Mouse (Mus musculus): ENCODE measurements around the gene Gm37419. TPM values are rescaled to one million over a fixed set of nuclear protein-coding genes. Genes with fewer than 3 reads are reported as not detected.

Gene Gm37419
- polyA plus RNA-seq, 1 experiment from 2014 or later: not detected

DNA sequence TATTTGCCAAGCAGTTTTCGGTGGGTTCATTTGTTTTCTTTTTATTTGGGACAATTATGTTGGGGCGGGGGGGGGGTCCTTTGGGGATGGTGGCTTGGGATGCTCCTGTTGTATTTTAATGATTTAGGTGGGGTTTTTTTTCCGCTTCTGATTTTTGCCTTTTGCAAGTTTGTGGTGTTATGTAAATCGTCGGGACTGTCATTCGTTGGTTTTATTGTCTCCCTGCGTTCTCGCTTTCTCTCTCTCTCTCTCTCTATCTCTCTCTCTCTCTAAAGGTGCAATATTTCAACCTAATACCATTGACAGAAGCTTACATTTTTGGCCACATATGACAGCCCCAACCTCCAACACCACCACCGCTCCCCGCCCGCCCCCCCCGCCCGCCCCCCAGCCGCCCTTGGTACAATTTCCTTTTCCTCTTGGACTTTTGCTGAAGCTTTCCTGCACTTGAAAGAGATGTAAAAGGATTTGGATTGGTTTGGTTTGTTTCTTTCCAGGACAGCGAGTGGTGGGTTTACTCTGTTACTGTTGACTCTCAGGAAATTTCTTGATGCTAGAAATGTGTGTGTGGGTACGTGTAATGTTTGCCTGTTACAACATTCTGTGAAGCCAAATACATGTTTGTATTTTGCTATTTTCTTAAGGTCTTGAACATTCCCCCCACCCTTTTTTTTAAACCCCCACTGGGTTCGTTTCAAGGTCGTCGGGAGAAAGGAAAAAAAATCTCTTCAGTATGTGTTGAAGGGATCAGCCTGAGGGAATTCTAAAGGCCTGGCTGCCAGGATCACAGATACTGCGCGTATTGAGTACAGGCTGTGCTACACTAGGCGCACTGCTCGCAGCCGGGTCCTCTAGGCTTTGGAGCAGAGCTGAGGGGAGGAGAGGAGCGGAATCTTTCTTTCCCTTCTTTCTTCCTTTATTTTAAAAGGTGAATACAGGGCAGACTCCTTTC, 1.2 kb downstream of the Gm37419 start:
- WGBS: under 1% methylated on average over 25 of the region's 25 CpGs
- Histone ChIP-seq H3K9ac (ENCODE audit: low read length) (peak overlapping the region; percentile 78), H3K27me3 (ENCODE audit: control insufficient read depth, insufficient read depth, low read length) (peaks cover 20% of the 10 kb centered on the region), H3K9me3 (ENCODE audit: control insufficient read depth, low read length) (no peaks in the 10 kb centered on the region), H3K4me1 (ENCODE audit: control insufficient read depth, insufficient read depth, low read length) (peaks cover 17% of the 10 kb centered on the region), H3K4me3 (ENCODE audit: low read depth, low read length) (peak overlapping the region; percentile 52), H3K36me3 (ENCODE audit: control insufficient read depth, insufficient read depth, low read length) (no peaks in the 10 kb centered on the region), H3K27ac (ENCODE audit: low read depth, low read length) (peak overlapping the region; percentile 94; the same call in 1 of the 2 replicates), H3K4me2 (peak overlapping the region; percentile 82)
- ATAC-seq (ENCODE audit: low FRiP score): peak; percentile 45
- DNase-seq (ENCODE audit: low spot score, missing footprints): peak; percentile 92

DNA sequence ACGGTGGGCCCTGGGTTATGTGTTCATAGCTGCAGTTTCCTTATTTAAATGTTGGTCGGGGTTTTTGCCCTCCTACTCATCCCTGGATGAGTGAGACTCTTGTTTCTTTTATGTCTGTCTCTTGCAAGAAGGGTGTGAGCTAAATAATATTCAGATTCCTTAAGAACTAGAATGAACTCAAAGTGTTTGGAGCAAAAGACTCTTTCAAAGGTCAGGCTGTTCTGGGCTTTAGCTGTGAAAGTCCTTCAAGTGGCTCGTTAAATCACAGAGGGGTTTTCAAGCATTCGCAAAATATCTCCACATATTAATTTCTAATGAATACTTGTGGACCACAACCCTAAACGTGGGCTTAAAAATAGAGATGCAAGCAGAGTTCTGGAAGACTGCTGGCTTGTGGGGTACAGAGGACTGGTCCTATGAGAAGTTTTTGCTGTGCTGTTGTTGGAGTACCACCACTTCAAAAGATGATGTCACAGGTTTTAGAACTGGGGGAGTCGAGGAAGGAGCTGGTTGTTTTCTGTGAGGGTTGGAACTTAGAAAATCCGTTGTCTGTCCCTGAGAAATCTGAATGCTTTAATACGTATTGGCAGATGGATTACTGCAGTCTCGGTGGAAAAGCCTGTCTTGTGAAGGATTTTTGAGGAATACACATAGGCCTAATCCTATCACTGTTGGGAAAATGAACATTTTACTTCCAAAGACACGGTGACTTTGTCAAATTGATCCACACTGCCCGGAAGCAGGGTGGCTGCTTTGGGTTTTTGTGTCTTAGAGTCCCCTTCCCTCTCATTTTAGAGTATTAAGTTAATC, 2.1 kb downstream of the Gm37419 start:
- Histone ChIP-seq H3K27ac (ENCODE audit: low read depth, low read length) (no peak overlapping the region), H3K4me1 (ENCODE audit: control insufficient read depth, insufficient read depth, low read length) (peaks cover 10% of the 10 kb centered on the region), H3K4me3 (ENCODE audit: low read depth, low read length) (peak overlapping the region; percentile 52), H3K4me2 (peak overlapping the region; percentile 82), H3K36me3 (ENCODE audit: control insufficient read depth, insufficient read depth, low read length) (no peaks in the 10 kb centered on the region), H3K9ac (ENCODE audit: low read length) (peak overlapping the region; percentile 78; the same call in 1 of the 2 replicates), H3K27me3 (ENCODE audit: control insufficient read depth, insufficient read depth, low read length) (peaks cover 13% of the 10 kb centered on the region; the same call in 1 of the 2 replicates), H3K9me3 (ENCODE audit: control insufficient read depth, low read length) (no peaks in the 10 kb centered on the region)
- ATAC-seq (ENCODE audit: low FRiP score) (no peak), DNase-seq (ENCODE audit: low spot score, missing footprints) (peak; percentile 86)
- WGBS: 24% methylated on average over 11 of the region's 11 CpGs

- Histone ChIP-seq H3K9ac (ENCODE audit: low read length) (no peak overlapping the region), H3K36me3 (ENCODE audit: control insufficient read depth, insufficient read depth, low read length) (no peaks in the 10 kb centered on the region), H3K27ac (ENCODE audit: low read depth, low read length) (no peak overlapping the region), H3K9me3 (ENCODE audit: control insufficient read depth, low read length) (no peaks in the 10 kb centered on the region), H3K4me1 (ENCODE audit: control insufficient read depth, insufficient read depth, low read length) (peaks cover 10% of the 10 kb centered on the region), H3K27me3 (ENCODE audit: control insufficient read depth, insufficient read depth, low read length) (peaks cover 9% of the 10 kb centered on the region; the same call in 1 of the 2 replicates), H3K4me3 (ENCODE audit: low read depth, low read length) (no peak overlapping the region), H3K4me2 (no peak overlapping the region)
- 2% methylated on average over 4 of the region's 4 CpGs for whole genome bisulfite sequencing
- ATAC-seq (ENCODE audit: low FRiP score) (0 out of 2 replicates have a peak, but pooled peaks have one; percentile 10), DNase-seq (ENCODE audit: low spot score, missing footprints) (peak; percentile 98)
Observed at GRCm38 (mm10) chr16:23991170-23991569, 2.9 kb downstream of the Gm37419 start.

GRCm38 (mm10) chr16:23991846-23992580, 3.7 kb downstream of the Gm37419 start:
- Histone ChIP-seq H3K36me3 (ENCODE audit: control insufficient read depth, insufficient read depth, low read length) (no peaks in the 10 kb centered on the region), H3K27me3 (ENCODE audit: control insufficient read depth, insufficient read depth, low read length) (peaks cover 4% of the 10 kb centered on the region; the same call in 1 of the 2 replicates), H3K9me3 (ENCODE audit: control insufficient read depth, low read length) (no peaks in the 10 kb centered on the region), H3K4me2 (no peak overlapping the region), H3K4me3 (ENCODE audit: low read depth, low read length) (no peak overlapping the region), H3K4me1 (ENCODE audit: control insufficient read depth, insufficient read depth, low read length) (peaks cover 8% of the 10 kb centered on the region), H3K9ac (ENCODE audit: low read length) (no peak overlapping the region), H3K27ac (ENCODE audit: low read depth, low read length) (no peak overlapping the region)
- WGBS: 86% methylated on average over 14 of the region's 14 CpGs
- ATAC-seq (ENCODE audit: low FRiP score) (no peak), DNase-seq (ENCODE audit: low spot score, missing footprints) (no peak)

GRCm38 (mm10) chr16:23993351-23994321, 5.4 kb downstream of the Gm37419 start:
- no peak overlapping the region for H3K4me2 ChIP-seq
- peaks cover 5% of the 10 kb centered on the region; the same call in 1 of the 2 replicates for H3K4me1 ChIP-seq (ENCODE audit: control insufficient read depth, insufficient read depth, low read length)
- H3K9ac ChIP-seq (ENCODE audit: low read length): no peak overlapping the region
- H3K36me3 ChIP-seq (ENCODE audit: control insufficient read depth, insufficient read depth, low read length): no peaks in the 10 kb centered on the region
- H3K27ac ChIP-seq (ENCODE audit: low read depth, low read length): no peak overlapping the region
- DNase-seq (ENCODE audit: low spot score, missing footprints): no peak
- ATAC-seq (ENCODE audit: low FRiP score): no peak
- no peaks in the 10 kb centered on the region for H3K9me3 ChIP-seq (ENCODE audit: control insufficient read depth, low read length)
- WGBS: 62% methylated on average over 17 of the region's 17 CpGs
- H3K4me3 ChIP-seq (ENCODE audit: low read depth, low read length): no peak overlapping the region
- peaks cover 3% of the 10 kb centered on the region; the same call in 1 of the 2 replicates for H3K27me3 ChIP-seq (ENCODE audit: control insufficient read depth, insufficient read depth, low read length)

GRCm38 (mm10) chr16:23996342-23996741, 8.1 kb downstream of the Gm37419 start:
- ATAC-seq (ENCODE audit: low FRiP score) (no peak), DNase-seq (ENCODE audit: low spot score, missing footprints) (no peak)
- H3K27ac ChIP-seq (ENCODE audit: low read depth, low read length): no peak overlapping the region
- no peaks in the 10 kb centered on the region for H3K4me1 ChIP-seq (ENCODE audit: control insufficient read depth, insufficient read depth, low read length)
- H3K27me3 ChIP-seq (ENCODE audit: control insufficient read depth, insufficient read depth, low read length): no peaks in the 10 kb centered on the region
- no peak overlapping the region for H3K4me2 ChIP-seq
- H3K36me3 ChIP-seq (ENCODE audit: control insufficient read depth, insufficient read depth, low read length): no peaks in the 10 kb centered on the region
- no peak overlapping the region for H3K9ac ChIP-seq (ENCODE audit: low read length)
- H3K9me3 ChIP-seq (ENCODE audit: control insufficient read depth, low read length): no peaks in the 10 kb centered on the region
- WGBS: 88% methylated on average over 7 of the region's 7 CpGs
- H3K4me3 ChIP-seq (ENCODE audit: low read depth, low read length): no peak overlapping the region

GRCm38 (mm10) chr16:23997228-23997627, 8.9 kb downstream of the Gm37419 start:
- Histone ChIP-seq H3K4me1 (ENCODE audit: control insufficient read depth, insufficient read depth, low read length) (no peaks in the 10 kb centered on the region), H3K4me3 (ENCODE audit: low read depth, low read length) (no peak overlapping the region), H3K9ac (ENCODE audit: low read length) (no peak overlapping the region), H3K27me3 (ENCODE audit: control insufficient read depth, insufficient read depth, low read length) (no peaks in the 10 kb centered on the region), H3K36me3 (ENCODE audit: control insufficient read depth, insufficient read depth, low read length) (no peaks in the 10 kb centered on the region), H3K27ac (ENCODE audit: low read depth, low read length) (no peak overlapping the region), H3K9me3 (ENCODE audit: control insufficient read depth, low read length) (no peaks in the 10 kb centered on the region), H3K4me2 (no peak overlapping the region)
- ATAC-seq (ENCODE audit: low FRiP score) (no peak), DNase-seq (ENCODE audit: low spot score, missing footprints) (no peak)
- WGBS: 91% methylated on average over 3 of the region's 3 CpGs

DNA sequence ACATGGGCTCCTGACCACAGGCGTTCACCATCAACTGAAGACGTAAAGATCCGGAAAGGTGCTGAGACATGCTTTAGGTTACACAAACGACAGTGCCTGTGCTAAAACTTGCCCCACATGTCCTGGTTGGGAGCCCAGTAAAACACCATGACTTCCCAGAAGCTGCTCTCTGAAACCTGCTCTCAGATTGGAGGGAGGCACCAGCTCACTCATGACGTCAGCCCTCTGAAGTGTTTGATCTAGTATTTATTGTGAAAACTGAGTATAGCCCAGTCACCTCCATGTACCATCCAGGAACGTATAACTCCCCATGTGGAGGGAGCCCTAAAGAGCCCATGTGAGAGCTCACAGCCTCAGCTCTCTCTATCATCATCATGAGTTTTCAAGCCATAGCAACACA, 9.6 kb downstream of the Gm37419 start:
- ATAC-seq (ENCODE audit: low FRiP score) (no peak), DNase-seq (ENCODE audit: low spot score, missing footprints) (no peak)
- 90% methylated on average over 6 of the region's 6 CpGs for WGBS
- no peaks in the 10 kb centered on the region for H3K4me1 ChIP-seq (ENCODE audit: control insufficient read depth, insufficient read depth, low read length)
- H3K27me3 ChIP-seq (ENCODE audit: control insufficient read depth, insufficient read depth, low read length): no peaks in the 10 kb centered on the region
- H3K36me3 ChIP-seq (ENCODE audit: control insufficient read depth, insufficient read depth, low read length): no peaks in the 10 kb centered on the region
- no peak overlapping the region for H3K27ac ChIP-seq (ENCODE audit: low read depth, low read length)
- no peak overlapping the region for H3K9ac ChIP-seq (ENCODE audit: low read length)
- H3K4me2 ChIP-seq: no peak overlapping the region
- no peak overlapping the region for H3K4me3 ChIP-seq (ENCODE audit: low read depth, low read length)
- no peaks in the 10 kb centered on the region for H3K9me3 ChIP-seq (ENCODE audit: control insufficient read depth, low read length)
